Mouse (Mus musculus): ENCODE data around the gene Efcab9. TPM values are rescaled to one million over a fixed set of nuclear protein-coding genes. Genes with fewer than 3 reads are reported as not detected.

The Efcab9 gene
- 0.33 TPM in 1 of 2 replicates, not detected in the other for polyA plus RNA-seq (2012; rRNA removed)

GRCm38 (mm10) chr11:32531871-32532764, at the start of gene Efcab9:
Gene Efcab9 (minus strand): TSS chr11:32532081.
- 4% methylated on average over 33 of the region's 33 CpGs for WGBS
- no peak for DNase-seq (ENCODE audit: low read depth, low spot score)

GRCm38 (mm10) chr11:32581031-32581430, 49.1 kb upstream of the Efcab9 start:
- no peak for DNase-seq (ENCODE audit: low read depth, low spot score)
- WGBS = 61% methylated on average over 2 of the region's 2 CpGs

- no peak for DNase-seq (ENCODE audit: low read depth, low spot score)
- WGBS = 88% methylated on average over 16 of the region's 16 CpGs
Observed at GRCm38 (mm10) chr11:32580305-32580947, 48.5 kb upstream of the Efcab9 start.

GRCm38 (mm10) chr11:32576760-32577050, 44.8 kb upstream of the Efcab9 start:
- 48% methylated on average over 5 of the region's 5 CpGs for WGBS
- no peak for DNase-seq (ENCODE audit: low read depth, low spot score)

GRCm38 (mm10) chr11:32575964-32576759, 44.3 kb upstream of the Efcab9 start:
- 86% methylated on average over 6 of the region's 6 CpGs for WGBS

DNA sequence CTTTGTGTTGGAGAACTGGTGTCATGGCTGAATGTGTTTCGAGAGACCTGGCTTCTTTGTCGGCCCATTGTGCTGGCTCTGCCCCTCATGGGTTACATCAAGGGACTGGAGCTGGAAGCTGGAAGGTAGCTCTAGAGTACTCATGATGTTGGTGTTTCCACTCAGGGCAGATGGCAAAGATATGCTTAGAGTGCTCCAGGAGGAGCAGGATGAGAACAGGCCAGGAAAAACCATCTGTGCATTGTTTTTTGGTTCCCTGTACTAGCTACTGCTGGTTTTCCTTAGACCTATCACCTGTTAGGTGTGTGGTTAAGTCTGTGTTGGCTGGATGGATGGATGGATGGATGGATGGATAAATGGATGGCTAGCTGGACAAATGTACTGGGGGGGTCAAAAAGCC, 41.8 kb upstream of the Efcab9 start:
- WGBS = 93% methylated on average over 2 of the region's 2 CpGs
- no peak for DNase-seq (ENCODE audit: low read depth, low spot score)

More at GRCm38 (mm10) chr11:32575964-32576759, 44.3 kb upstream of the Efcab9 start:
- no peak for DNase-seq (ENCODE audit: low read depth, low spot score)

DNA sequence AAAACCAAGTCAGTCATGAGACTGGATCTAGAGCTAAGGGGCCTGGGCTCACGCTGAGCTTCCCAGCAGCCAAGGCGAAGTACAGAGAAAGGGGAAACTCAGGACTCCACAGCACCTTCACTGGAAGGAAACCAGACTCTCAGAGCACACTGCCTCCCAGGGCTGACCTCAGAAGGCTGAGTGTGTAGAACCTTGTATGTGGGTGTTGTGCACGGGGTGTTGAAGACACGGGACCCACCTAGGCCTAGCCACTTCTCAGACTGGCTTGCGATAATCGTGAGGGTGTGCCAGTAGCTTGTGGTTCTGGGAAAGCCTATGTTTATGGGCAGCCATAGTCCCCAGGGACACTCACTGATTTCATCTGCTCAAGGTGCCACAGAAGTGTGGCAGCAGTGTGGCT, 39.2 kb upstream of the Efcab9 start:
- WGBS = 80% methylated on average over 6 of the region's 6 CpGs
- no peak for DNase-seq (ENCODE audit: low read depth, low spot score)

DNA sequence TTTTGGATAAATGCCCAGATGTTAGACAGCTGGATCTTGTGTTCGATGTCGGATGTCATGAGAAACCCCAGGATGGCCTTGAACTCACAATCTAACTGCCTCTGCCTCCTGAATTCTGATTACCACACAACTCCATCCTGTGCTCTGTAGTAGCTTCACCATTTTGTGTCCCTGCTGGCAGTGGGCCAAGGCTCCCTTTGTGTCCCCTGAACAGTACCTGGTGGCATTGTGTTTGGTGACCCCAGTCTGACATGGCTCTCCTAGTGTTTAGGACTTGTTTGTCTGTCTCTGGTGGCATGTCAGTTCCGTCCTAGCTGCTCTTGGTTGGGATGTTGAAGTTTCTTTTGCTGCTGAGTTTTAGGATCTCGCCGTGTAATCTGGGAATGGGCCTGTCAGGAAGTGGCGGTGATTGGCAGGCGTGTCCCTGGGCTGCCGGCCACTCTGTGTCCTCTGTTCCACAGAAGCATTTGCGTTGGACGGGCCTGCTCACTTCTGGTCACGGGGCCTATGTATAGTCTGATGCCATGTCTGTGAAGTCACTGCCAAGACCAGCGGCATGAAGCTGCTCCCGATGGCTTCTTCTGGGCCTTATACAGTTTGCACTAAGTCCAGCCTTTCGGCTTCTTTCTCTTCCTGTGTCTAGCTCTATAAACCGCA, 36.9 kb upstream of the Efcab9 start:
- no peak for DNase-seq (ENCODE audit: low read depth, low spot score)
- WGBS = 83% methylated on average over 15 of the region's 15 CpGs

DNA sequence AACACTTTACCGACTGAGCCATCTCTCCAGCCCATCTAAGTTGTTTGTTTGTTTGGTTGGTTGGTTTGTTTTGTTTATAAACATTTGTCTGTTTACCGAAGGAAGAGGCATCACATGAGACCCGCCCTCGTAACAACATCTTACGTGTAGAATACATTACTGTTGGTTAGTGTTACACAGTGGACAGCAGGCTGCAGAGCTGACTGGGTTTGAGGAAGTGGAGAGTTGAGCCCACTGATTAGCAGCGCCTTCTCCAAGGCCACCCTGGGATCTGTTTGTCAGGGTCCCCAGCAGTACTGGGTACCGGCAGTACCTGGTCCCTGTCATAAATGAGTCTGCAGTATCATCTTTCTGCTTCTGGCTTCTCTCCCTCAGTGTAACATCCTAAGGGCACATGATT, 36.2 kb upstream of the Efcab9 start:
- 69% methylated on average over 7 of the region's 7 CpGs for WGBS
- no peak for DNase-seq (ENCODE audit: low read depth, low spot score)

DNA sequence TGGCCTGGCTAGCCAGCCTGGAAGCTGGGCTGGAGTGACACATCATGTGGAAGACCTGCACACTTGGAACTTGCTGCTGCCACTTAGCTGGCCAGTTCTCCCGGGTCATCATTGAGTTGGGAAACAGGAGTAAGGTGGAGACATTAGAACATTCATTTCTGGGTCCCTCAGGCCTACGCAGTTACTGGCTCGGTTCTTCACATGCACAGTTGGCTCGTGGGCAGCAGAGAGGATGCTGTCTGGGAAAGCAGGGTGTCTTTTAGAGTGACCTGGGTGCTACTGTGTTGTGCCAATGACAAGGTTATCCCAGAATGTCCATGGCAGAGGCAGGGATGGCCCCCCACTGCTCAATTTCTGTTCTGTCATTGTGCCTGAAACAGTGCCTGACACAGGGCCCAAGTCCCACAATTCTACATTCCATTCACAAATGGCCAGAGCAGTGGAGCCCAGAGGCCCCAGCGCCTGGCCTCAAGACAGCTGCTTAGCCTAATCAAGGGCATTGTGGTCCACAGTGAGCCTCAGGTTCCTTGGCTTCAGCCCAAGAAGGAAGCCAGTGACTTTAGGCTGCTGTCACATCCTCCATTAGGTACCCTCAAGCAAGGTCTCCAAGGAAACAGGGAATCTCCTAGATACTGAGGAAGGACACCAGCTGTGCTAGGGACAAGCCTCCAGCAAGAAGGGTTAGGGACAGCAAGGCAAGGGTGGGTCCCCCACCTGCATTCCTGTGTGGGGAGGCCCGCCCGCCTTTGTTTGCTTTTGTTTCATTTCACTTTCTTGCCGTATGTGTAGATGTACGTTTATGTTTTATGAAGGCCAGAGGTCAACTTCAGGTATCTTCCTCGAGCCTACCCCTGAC, 35.3 kb upstream of the Efcab9 start:
- no peak for DNase-seq (ENCODE audit: low read depth, low spot score)
- WGBS = 45% methylated on average over 10 of the region's 10 CpGs

DNA sequence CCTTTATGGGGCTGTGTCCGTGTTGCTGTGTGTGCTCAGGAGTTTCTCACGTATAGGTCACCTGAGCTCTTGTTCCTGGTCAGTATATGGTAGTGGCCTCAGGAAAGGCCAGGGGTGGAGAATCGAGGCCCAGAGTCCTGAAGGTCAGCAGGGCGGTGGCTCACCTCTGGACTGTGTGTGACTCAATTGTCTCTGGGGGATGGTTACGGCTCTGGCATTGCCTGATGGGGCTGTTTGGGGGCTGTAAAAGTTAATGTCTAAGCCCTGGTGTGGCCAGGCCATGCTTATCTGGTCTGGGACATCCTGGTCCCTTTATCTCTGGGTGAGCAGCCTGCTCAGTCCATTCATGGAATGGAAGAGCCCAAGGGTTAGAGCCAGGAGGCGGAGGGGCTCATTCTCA, 34.3 kb upstream of the Efcab9 start:
- no peak for DNase-seq (ENCODE audit: low read depth, low spot score)
- WGBS = 51% methylated on average over 6 of the region's 6 CpGs

DNA sequence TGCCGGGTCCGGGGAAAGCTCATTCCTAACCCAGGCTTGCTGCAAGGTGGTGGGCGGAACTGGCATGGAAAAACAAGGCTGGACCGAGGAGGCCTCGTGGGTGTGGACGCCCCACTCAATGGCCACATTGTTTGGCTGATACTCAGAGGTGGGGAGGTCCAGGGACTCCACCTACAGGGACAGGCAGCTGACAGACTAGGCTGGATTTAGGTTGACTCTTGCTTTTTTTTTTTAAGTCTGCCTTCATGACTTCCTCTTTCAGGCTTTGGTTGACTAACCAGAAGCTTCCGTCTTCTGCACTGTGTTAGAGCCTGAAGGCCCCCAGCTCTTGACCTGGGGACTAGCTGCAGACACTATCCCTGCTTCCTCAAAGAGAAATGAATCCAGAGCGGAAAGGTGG, 33.2 kb upstream of the Efcab9 start:
- DNase-seq (ENCODE audit: low read depth, low spot score) = no peak
- 22% methylated on average over 8 of the region's 8 CpGs for WGBS

DNA sequence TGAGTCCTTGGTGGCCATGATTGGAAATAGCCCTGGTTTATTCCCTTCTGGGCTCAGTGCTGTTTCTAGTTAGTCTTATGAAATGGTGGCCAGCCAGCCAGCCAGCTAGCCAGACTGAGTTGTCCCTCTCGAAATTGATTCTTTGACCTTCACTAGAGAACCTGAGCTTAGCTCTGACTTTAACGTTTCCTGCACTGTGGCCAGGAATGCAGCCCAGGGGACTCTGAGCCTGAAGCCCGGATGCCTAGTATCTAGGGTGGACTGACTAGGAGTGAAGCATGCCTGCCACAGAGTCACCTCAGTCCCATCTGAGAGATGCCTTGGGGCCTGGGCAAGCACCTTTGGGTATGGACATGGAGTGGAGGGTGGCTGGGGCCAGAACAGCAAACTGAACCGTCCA, 32.7 kb upstream of the Efcab9 start:
- 33% methylated on average over 4 of the region's 4 CpGs for WGBS
- no peak for DNase-seq (ENCODE audit: low read depth, low spot score)

- WGBS = 25% methylated on average over 3 of the region's 3 CpGs
Observed at GRCm38 (mm10) chr11:32563660-32564059, 31.8 kb upstream of the Efcab9 start.

GRCm38 (mm10) chr11:32562706-32563105, 30.8 kb upstream of the Efcab9 start:
- DNase-seq (ENCODE audit: low read depth, low spot score) = no peak
- 77% methylated on average over 5 of the region's 5 CpGs for WGBS

More at GRCm38 (mm10) chr11:32563660-32564059, 31.8 kb upstream of the Efcab9 start:
- peak; percentile 80 for DNase-seq (ENCODE audit: low read depth, low spot score)

DNA sequence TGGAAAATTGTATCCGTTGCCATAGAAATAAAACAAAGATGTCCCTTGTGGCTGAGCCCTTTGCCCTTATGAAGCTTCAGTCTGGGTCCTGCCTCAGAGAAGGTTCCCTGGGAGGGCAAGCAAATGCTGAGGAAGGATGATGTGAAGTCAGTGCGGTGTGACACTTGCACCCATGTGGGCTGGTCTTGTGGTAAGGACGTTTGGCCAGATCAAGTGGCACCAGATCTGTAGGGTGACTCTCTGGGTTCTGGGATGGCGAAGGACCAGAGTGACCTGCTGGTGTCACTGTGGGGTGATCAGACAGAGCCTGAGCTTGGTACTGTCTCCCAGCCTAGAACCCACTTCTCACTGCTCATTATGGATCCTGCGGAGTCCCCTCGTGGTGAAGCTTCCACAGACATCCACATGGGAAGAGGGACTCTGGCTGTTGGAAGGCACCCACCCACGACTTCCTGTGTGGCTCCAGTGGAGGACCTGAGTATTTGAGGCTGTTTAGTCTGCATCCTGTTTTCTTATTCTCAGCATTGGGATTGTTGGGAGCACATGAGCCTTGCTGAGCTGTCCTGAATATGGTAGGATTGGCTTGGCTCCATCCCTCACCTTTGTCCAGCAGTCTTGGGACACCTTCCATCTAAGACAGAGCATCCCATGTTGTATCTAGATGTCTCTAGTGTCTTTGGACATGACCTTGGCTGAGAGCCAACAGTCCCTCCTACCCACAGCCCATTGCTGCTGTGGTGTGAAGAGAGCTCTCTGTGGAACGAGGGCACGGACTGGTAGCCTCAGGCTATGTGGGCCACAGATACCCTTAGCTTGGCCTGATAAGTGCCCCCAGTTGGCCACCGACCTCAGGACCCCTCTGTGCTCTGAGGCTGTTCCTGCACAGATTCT, 29.8 kb upstream of the Efcab9 start:
- 80% methylated on average over 10 of the region's 10 CpGs for WGBS
- DNase-seq (ENCODE audit: low read depth, low spot score) = no peak

GRCm38 (mm10) chr11:32560015-32560770, 28.3 kb upstream of the Efcab9 start:
- WGBS = 94% methylated on average over 12 of the region's 12 CpGs
- DNase-seq (ENCODE audit: low read depth, low spot score) = no peak

Data from large intestine, adult 2 months (tissue).